Mouse (Mus musculus) forelimb bud, embryonic 11.5 days (tissue): ENCODE measurements around the gene Tgif2.
A peak's percentile ranks its signal among the peaks of the same experiment; 100 is the strongest.
"Not testable (repeated sequence)": the region's sequence is repeated elsewhere in the genome, so short reads cannot be mapped to it uniquely, and the experiment has no call there.

ENCODE experiments used
- DNase-seq: peaks from one replicate; pipeline ENCODE4 v3.0.0-alpha.2; 2012; ENCODE audit warnings: low read depth, low spot score

Gene Tgif2

GRCm38 (mm10) chr2:156874760-156875510, 35.1 kb downstream of the Tgif2 start:
- no peak for DNase-seq

- DNase-seq, result no peak
Measured at GRCm38 (mm10) chr2:156877726-156878125, 37.9 kb downstream of the Tgif2 start.

GRCm38 (mm10) chr2:156879541-156879940, 39.7 kb downstream of the Tgif2 start:
- DNase-seq, result no peak

GRCm38 (mm10) chr2:156882431-156883001, 42.7 kb downstream of the Tgif2 start:
- DNase-seq, result no peak

- no peak for DNase-seq
Measured at GRCm38 (mm10) chr2:156884396-156885211, 44.8 kb downstream of the Tgif2 start.

GRCm38 (mm10) chr2:156885666-156886065, 45.9 kb downstream of the Tgif2 start:
- not testable (repeated sequence) for DNase-seq

- no peak for DNase-seq
Measured at GRCm38 (mm10) chr2:156886084-156886631, 46.4 kb downstream of the Tgif2 start.

GRCm38 (mm10) chr2:156887017-156887416, 47.2 kb downstream of the Tgif2 start, which contains the start of gene Sla2:
TSS of gene Sla2 (minus strand) at chr2:156887192.
- DNase-seq, result no peak

- no peak for DNase-seq
Measured at GRCm38 (mm10) chr2:156888490-156888889, 48.7 kb downstream of the Tgif2 start.

- peak; percentile 41 for DNase-seq
Measured at GRCm38 (mm10) chr2:156892240-156892639, 52.4 kb downstream of the Tgif2 start.

GRCm38 (mm10) chr2:156892821-156893220, 53.0 kb downstream of the Tgif2 start:
- DNase-seq, result no peak

- no peak for DNase-seq
Measured at GRCm38 (mm10) chr2:156894496-156895265, 54.9 kb downstream of the Tgif2 start.

- DNase-seq, result no peak
Measured at GRCm38 (mm10) chr2:156896384-156896914, 56.6 kb downstream of the Tgif2 start.

GRCm38 (mm10) chr2:156897034-156897433, 57.2 kb downstream of the Tgif2 start:
- DNase-seq, result no peak

GRCm38 (mm10) chr2:156898374-156898773, 58.6 kb downstream of the Tgif2 start:
- DNase-seq, result no peak

- DNase-seq, result no peak
Measured at GRCm38 (mm10) chr2:156899184-156899583, 59.4 kb downstream of the Tgif2 start.

- no peak for DNase-seq
Measured at GRCm38 (mm10) chr2:156901344-156901743, 61.5 kb downstream of the Tgif2 start.

- DNase-seq, result no peak
Measured at GRCm38 (mm10) chr2:156901883-156902282, 62.1 kb downstream of the Tgif2 start.

GRCm38 (mm10) chr2:156902411-156902810, 62.6 kb downstream of the Tgif2 start:
- DNase-seq, result not testable (repeated sequence)

GRCm38 (mm10) chr2:156903367-156903766, 63.6 kb downstream of the Tgif2 start:
- DNase-seq, result no peak
